Mouse (Mus musculus) bone marrow macrophage, adult 2 months (primary cell): ENCODE measurements around the gene Zfp672. TPM values are rescaled to one million over a fixed set of nuclear protein-coding genes. Genes with fewer than 3 reads are reported as not detected.
A peak's percentile ranks its signal among the peaks of the same experiment; 100 is the strongest.
"Not testable (repeated sequence)": the region's sequence is repeated elsewhere in the genome, so short reads cannot be mapped to it uniquely, and the experiment has no call there.

Experiments
- H3K27ac ChIP-seq: 2 replicates; pipeline ENCODE4 v1.5.1; 2012; ENCODE audit warnings: low read depth, low read length; ENCODE audit not compliant: insufficient read depth
- H3K4me1 ChIP-seq: 2 replicates; pipeline ENCODE4 v1.6.1; 2012; ENCODE audit warnings: low read length; ENCODE audit not compliant: control insufficient read depth, insufficient read depth
- H3K4me3 ChIP-seq: 2 replicates; pipeline ENCODE4 v1.5.1; 2012; ENCODE audit warnings: mild to moderate bottlenecking, low read length, moderate library complexity; ENCODE audit not compliant: insufficient read depth
- CTCF ChIP-seq: IDR thresholded peaks from 2 replicates; pipeline ENCODE4 v1.5.1; 2012; ENCODE audit warnings: low read depth, mild to moderate bottlenecking, low read length, moderate library complexity
- POLR2A ChIP-seq: IDR thresholded peaks from 2 replicates; pipeline ENCODE4 v1.6.1; 2012; ENCODE audit warnings: mild to moderate bottlenecking, low read depth, low read length, borderline replicate concordance
- polyA plus RNA-seq: library from polyadenylated mRNA; stranded (reverse); fragments of >200 nt; gene quantifications from 2 replicates; pipeline ENCODE4 v1.2.4, GENCODE M21; 2012; ENCODE audit not compliant: missing spikeins, insufficient read depth, insufficient read length

The Zfp672 gene
- 14.2 TPM in 2 replicates for polyA plus RNA-seq

DNA sequence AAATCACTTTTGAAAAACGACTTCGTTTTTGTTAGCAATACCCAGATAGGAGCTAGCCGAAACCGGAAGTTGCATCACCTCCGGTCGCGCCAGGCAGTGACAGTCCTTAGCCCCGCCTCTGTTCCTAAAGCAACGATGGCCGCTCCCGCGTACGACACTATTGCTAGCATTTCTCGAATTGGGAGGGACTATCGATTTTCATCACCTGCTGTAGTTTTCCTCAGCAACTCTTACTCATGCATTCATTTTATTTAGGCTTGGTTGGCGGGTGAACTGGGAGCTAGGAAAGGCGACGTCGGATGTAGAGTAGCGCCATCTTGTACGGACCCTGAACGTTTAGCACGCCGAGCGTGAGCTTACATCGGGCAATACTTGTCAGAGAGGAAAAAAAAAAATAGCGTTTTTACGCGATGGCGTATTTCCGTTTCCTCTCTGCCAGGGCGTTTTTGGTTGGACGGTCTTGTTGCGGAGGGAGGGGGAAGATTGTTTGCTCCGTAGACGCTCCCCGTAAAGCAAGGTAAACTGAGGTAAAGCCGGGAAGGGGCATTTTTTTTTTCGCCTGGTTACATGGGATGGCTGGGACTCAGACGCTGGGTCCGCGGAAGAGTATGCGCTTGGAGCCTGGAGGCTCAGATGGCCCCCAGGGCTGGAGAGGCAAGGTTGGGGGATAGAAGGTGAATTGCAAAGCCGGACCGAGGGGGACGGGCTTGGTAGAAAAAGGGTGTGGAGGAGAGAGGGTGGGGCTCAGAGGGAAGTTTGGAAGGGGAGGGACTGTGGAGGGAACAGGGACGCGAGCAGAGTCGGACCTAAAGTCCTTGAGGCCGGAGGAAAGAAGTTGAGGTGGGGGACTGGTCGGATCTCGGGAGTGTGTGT, at the start of gene Zfp672, which contains the start of gene Sh3bp5l:
Zfp672 (minus strand) TSS at position 64 of the 873 bp plus-strand sequence.
Sh3bp5l (plus strand) TSS at position 449 of the 873 bp plus-strand sequence.
- H3K4me1 ChIP-seq: peaks cover 22% of the 10 kb centered on the region
- TF ChIP-seq POLR2A: no peak
- TF ChIP-seq CTCF: no peak
- H3K27ac ChIP-seq: peak within 1 kb of the TSS; percentile 82
- peak within 1 kb of the TSS; percentile 91 for H3K4me3 ChIP-seq

GRCm38 (mm10) chr11:58379516-58379915, 49.4 kb upstream of the Zfp672 start:
- TF ChIP-seq CTCF: no peak
- no peak for TF ChIP-seq POLR2A
- Histone ChIP-seq H3K4me1 (no peaks in the 10 kb centered on the region), H3K27ac (no peak overlapping the region), H3K4me3 (no peak overlapping the region)

DNA sequence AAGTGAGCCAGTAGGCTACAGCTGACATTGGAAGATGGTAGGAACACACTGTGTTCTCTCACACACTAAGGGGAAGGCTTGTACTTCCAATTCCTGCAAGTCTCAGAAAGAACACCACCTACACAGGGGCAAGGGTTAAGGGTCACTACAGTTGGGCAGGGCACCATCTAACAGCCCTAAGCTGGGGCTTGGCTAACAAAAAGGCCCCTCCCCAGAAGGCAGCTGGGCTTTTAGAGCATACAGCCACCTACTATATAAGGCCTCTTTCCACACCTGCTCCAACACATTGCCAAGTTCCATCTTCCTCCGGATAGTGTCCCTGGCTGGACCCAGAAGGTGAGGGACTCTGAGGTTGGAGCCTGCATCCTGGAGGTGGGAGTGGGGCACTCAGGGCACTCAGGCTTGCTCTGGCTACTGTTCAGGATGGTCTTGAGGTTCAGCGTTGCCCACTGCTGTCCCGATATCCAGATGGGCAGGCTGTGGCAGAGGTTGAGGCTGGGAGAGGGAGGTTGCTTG, 48.7 kb upstream of the Zfp672 start, which contains the start of gene Lypd8:
Lypd8 (plus strand) TSS at position 281 of the 516 bp plus-strand sequence.
- TF ChIP-seq CTCF (no peak), POLR2A (no peak)
- Histone ChIP-seq H3K4me3 (no peak within 1 kb of the TSS), H3K4me1 (no peaks in the 10 kb centered on the region), H3K27ac (no peak within 1 kb of the TSS)

DNA sequence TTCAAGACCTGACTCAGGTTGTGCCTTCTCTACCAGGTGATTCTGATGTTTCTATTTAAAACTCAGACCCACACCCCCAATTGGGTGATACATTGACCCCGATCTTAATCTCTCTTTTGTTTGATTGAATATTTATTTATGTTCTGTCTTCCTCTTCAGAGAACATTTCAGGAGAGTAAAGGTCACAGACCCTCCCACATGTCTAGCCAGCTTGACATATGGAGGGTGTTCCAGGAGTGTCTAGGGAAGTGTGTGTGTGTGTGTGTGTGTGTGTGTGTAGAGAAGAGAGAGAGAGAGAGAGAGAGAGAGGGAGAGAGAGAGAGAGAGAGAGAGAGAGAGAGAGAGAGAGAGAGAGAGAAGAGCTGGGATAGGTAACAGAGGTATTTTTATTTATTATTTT, 47.5 kb upstream of the Zfp672 start:
- Histone ChIP-seq H3K27ac (no peak overlapping the region), H3K4me1 (no peaks in the 10 kb centered on the region), H3K4me3 (no peak overlapping the region)
- TF ChIP-seq POLR2A: no peak
- no peak for TF ChIP-seq CTCF

DNA sequence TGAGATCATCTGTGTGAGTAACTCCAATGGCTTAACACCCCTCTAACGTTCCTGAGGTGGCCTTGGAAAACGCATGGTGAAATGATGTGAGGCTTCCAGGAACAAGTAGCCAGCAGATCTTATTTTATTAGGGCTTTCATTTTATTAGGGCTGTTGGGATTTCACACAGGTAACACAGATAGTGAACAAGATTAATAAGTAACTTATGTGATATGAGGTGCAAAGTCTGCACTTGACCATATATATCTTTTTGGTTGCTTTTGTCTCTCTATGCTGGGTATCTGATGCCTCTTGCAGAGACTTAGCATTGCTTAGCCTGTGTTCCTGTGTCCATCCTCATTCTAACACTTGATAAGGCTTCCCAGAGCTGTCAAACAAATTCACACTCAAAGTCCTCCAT, 47.1 kb upstream of the Zfp672 start:
- no peak overlapping the region for H3K27ac ChIP-seq
- no peak for TF ChIP-seq POLR2A
- no peak for TF ChIP-seq CTCF
- H3K4me1 ChIP-seq: no peaks in the 10 kb centered on the region
- no peak overlapping the region for H3K4me3 ChIP-seq

- H3K4me1 ChIP-seq, H3K27ac ChIP-seq, H3K4me3 ChIP-seq: not testable (repeated sequence)
Measured at GRCm38 (mm10) chr11:58366191-58366590, 36.1 kb upstream of the Zfp672 start.

DNA sequence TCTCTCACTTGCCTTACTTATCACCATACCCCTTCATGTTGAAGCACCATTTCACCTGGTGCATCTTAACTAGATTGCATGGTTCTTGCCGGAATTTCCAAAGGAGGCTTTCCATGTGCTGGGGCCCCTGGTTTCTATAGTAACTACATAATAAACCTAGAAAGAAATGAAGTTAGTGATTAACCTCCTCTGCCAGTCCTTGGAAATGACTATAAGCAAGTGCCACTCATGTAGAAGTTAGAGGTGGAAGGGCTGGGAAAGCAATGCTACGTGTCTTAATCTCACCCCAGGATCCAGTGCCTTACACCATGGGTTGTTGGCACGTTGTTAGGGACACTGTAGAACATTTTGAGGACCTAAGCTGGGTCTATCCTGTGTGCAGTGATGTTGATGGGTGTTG, 34.3 kb upstream of the Zfp672 start:
- Histone ChIP-seq H3K4me1 (no peaks in the 10 kb centered on the region), H3K4me3 (no peak overlapping the region), H3K27ac (no peak overlapping the region)
- TF ChIP-seq CTCF (no peak), POLR2A (no peak)

- not testable (repeated sequence) for H3K4me1 ChIP-seq, H3K4me3 ChIP-seq, H3K27ac ChIP-seq
Measured at GRCm38 (mm10) chr11:58362562-58362961, 32.4 kb upstream of the Zfp672 start.

GRCm38 (mm10) chr11:58357844-58358534, 27.9 kb upstream of the Zfp672 start:
- Histone ChIP-seq H3K4me3 (no peak overlapping the region), H3K27ac (no peak overlapping the region), H3K4me1 (no peaks in the 10 kb centered on the region)
- TF ChIP-seq POLR2A (no peak), CTCF (no peak)

DNA sequence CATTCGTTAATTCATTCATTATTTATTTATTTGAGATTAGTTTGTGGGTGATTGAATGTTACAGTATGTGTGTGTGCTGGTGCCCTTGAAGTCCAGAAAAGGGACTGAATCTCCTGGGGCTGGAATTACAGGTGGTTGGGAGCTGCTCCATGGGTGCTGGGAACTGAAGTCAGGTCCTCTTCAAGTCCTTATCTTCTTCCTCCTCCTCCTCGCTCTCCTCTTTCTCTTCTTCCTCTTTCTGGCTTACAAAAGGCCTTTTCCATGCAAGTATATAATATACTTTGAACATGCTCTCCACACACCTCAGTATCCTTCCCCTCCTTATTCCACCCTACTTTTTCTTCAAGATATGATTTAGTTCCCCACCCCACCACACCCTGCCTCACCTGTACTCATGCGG, 26.9 kb upstream of the Zfp672 start:
- no peak overlapping the region for H3K27ac ChIP-seq
- no peaks in the 10 kb centered on the region for H3K4me1 ChIP-seq
- H3K4me3 ChIP-seq: no peak overlapping the region
- TF ChIP-seq POLR2A (no peak), CTCF (no peak)
